In the genomic region with DNA sequence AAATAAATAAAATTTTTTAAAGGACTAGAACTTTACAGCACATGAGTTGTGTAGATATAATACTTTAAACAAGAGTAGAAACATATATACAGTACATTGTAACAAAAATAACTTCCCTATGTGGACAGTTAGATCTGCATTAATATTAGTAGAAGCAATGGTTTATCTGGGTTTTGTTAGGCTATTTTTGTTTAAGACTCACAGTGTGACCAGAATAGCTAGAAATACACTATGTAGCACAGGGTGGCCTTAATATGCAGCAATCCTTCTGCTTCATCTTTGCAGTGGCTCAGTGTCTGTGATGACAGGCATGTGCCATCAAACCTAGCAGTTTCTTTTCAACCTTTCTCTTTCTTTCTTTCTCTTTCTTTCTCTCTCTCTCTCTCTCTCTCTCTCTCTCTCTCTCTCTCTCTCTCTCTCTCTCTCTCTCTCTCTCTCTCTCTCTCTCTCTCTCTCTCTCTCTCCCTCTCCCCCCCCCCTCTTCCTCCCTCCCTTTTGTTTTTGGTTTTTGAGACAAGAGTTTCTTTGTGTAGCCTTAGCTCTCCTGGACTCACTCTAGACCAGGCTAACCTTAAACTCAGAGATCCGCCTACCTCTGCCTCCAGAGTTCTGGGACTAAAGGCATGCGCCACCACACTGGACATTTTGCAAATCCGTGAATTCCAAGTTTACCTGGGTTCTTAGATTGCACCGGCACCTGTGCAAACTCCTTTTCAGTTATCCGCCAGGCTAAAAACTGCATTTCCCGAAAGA, we compare ENCODE assay signal across 1 mouse cellular context.
TF ChIP-seq lines count a peak whose summit lies in the region.

No protein-coding gene starts in this region.

TF ChIP-seq in ES-E14, 5 proteins besides CTCF, POLR2A, EP300 and RAD21 (continued from another document):
- TF ChIP-seq HCFC1 (IDR thresholded peaks at IDR 0.05; ENCODE audit: borderline replicate concordance, insufficient read depth, low read length): no peak
- no peak for TF ChIP-seq MAFK (IDR thresholded peaks at IDR 0.05; ENCODE audit: insufficient read depth, low read depth, low read length)
- TF ChIP-seq CHD2 (IDR thresholded peaks at IDR 0.05; ENCODE audit: low read depth, low read length): no peak
